Comparison of ENCODE assay signal across 7 mouse cellular contexts in the genomic region with DNA sequence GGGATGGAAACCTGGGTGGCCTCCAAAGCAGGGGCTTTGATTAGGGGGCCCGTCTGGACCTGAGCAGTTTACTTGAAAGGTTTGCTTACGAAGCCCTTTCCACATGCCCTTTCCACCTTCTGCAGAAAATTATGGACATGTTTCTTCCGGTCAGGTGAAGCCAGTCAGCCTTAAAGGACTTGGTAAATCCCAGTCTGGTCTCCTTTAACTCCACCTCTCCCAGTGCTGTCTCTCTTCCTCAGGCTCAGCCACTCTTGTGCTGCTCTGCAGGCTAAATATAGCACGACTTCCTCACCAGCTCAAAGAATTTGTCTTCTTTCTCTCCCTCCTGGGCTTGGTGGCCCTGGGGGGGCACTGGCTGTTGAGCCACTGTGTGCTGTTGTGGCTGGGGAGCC. TPM values are rescaled to one million over a fixed set of nuclear protein-coding genes. Genes with fewer than 3 reads are reported as not detected.
A peak's percentile ranks its signal among the peaks of the same experiment; 100 is the strongest.
DNase-seq lines count a peak whose midpoint lies in the region; ATAC-seq and TF ChIP-seq lines count a peak whose summit lies in the region.

No protein-coding gene starts in this region.

- peak overlapping the region; percentile 12; the same call in 1 of the 2 replicates for H3K9ac ChIP-seq in embryonic facial prominence, embryonic 12.5 days
- peak overlapping the region; percentile 44; the same call in 1 of the 2 replicates for H3K9ac ChIP-seq in heart, postnatal 0 days (replicated peaks; ENCODE audit: low read depth, low read length)
- H3K9ac ChIP-seq in neural tube, embryonic 12.5 days, result 0 out of 2 replicates have a peak overlapping the region, but pooled peaks have one; percentile 69

- no peak overlapping the region for H3K27ac ChIP-seq in embryonic facial prominence, embryonic 12.5 days
- H3K27ac ChIP-seq in heart, postnatal 0 days (ENCODE audit: low read depth), result peak overlapping the region; percentile 87
- H3K27ac ChIP-seq in neural tube, embryonic 12.5 days, result no peak overlapping the region

- ATAC-seq in embryonic facial prominence, embryonic 12.5 days (ENCODE audit: insufficient number of reproducible peaks, insufficient read depth, low FRiP score, low TSS enrichment), result no peak
- peak; percentile 61 for ATAC-seq in heart, postnatal 0 days (ENCODE audit: insufficient read depth, low read depth)
- no peak for ATAC-seq in neural tube, embryonic 12.5 days (ENCODE audit: low FRiP score, low read depth)

- H3K4me1 ChIP-seq in embryonic facial prominence, embryonic 12.5 days, result peaks cover 24% of the 10 kb centered on the region
- H3K4me1 ChIP-seq in heart, postnatal 0 days (ENCODE audit: control insufficient read depth, insufficient read depth), result peaks cover 26% of the 10 kb centered on the region
- H3K4me1 ChIP-seq in neural tube, embryonic 12.5 days, result peaks cover 23% of the 10 kb centered on the region

- TF ChIP-seq EP300 in heart, postnatal 0 days (IDR thresholded peaks at IDR 0.05; ENCODE audit: low read depth), result no peak

- DNase-seq in kidney, postnatal 36 days, result peak; percentile 18 to 37
- no peak for DNase-seq in kidney, postnatal 25 days
- DNase-seq in heart, postnatal 0 days (ENCODE audit: low spot score), result peak; percentile 74
- DNase-seq in adrenal gland, postnatal 10 days, result no peak
- no peak for DNase-seq in adrenal gland, adult 8-10 months

- H3K9me3 ChIP-seq in embryonic facial prominence, embryonic 12.5 days, result no peaks in the 10 kb centered on the region
- no peaks in the 10 kb centered on the region for H3K9me3 ChIP-seq in heart, postnatal 0 days (replicated peaks; ENCODE audit: control insufficient read depth, low read length)
- no peaks in the 10 kb centered on the region for H3K9me3 ChIP-seq in neural tube, embryonic 12.5 days

- no peak for TF ChIP-seq CTCF in heart, postnatal 0 days (IDR thresholded peaks at IDR 0.05; ENCODE audit: low read depth)

- WGBS in embryonic facial prominence, embryonic 12.5 days, result 24% methylated on average over 4 of the region's 4 CpGs
- WGBS in heart, postnatal 0 days, result 10% methylated on average over 4 of the region's 4 CpGs
- 42% methylated on average over 4 of the region's 4 CpGs for WGBS in neural tube, embryonic 12.5 days

- peak overlapping the region; percentile 83 for H3K4me2 ChIP-seq in embryonic facial prominence, embryonic 12.5 days (replicated peaks)
- H3K4me2 ChIP-seq in heart, postnatal 0 days (ENCODE audit: low read depth, low read length), result peak overlapping the region; percentile 74
- peak overlapping the region; percentile 66 for H3K4me2 ChIP-seq in neural tube, embryonic 12.5 days (replicated peaks)

- H3K36me3 ChIP-seq in embryonic facial prominence, embryonic 12.5 days, result peaks cover 16% of the 10 kb centered on the region
- H3K36me3 ChIP-seq in heart, postnatal 0 days (replicated peaks; ENCODE audit: control insufficient read depth, insufficient read depth, low read length), result peaks cover 21% of the 10 kb centered on the region
- peaks cover 17% of the 10 kb centered on the region for H3K36me3 ChIP-seq in neural tube, embryonic 12.5 days

- H3K27me3 ChIP-seq in embryonic facial prominence, embryonic 12.5 days, result no peaks in the 10 kb centered on the region
- H3K27me3 ChIP-seq in heart, postnatal 0 days (ENCODE audit: control insufficient read depth, insufficient read depth, low read length), result no peaks in the 10 kb centered on the region
- H3K27me3 ChIP-seq in neural tube, embryonic 12.5 days (replicated peaks), result no peaks in the 10 kb centered on the region

- peak overlapping the region; percentile 52; the same call in 1 of the 2 replicates for H3K4me3 ChIP-seq in embryonic facial prominence, embryonic 12.5 days
- peak overlapping the region; percentile 60 for H3K4me3 ChIP-seq in heart, postnatal 0 days (ENCODE audit: low read depth, low read length)
- peak overlapping the region; percentile 51 for H3K4me3 ChIP-seq in neural tube, embryonic 12.5 days

RNA-seq across cellular contexts. Expression of gene Sv2a, which starts 1.4 kb away (rescaled TPM):
- polyA plus RNA-seq in embryonic facial prominence, embryonic 12.5 days (2016; fragmentation: Nextera tagmentation; extraction: Ambion mirVana), result 8.6 and 9.2 TPM in 2 replicates
- total RNA-seq in heart, postnatal 0 days (2014; rRNA removed; ENCODE audit: low replicate concordance), result 9.8 and 15.4 TPM in 2 replicates
- 10.8 and 11.2 TPM in 2 replicates for polyA plus RNA-seq in heart, postnatal 0 days (2015; fragmentation: Nextera tagmentation; extraction: Ambion mirVana)
- polyA plus RNA-seq in neural tube, embryonic 12.5 days (2016; fragmentation: Nextera tagmentation; extraction: Ambion mirVana), result 44.4 and 44.8 TPM in 2 replicates
- total RNA-seq in adrenal gland, postnatal 10 days (2021), result 10 to 100 TPM in 1 of 2 experiments, 1 to 10 TPM in 1; 9.5 to 14.2 TPM
- total RNA-seq in adrenal gland, adult 8-10 months (2022), result 10 to 100 TPM in 3 of 4 experiments, 1 to 10 TPM in 1; 9.4 to 16.7 (median 13.6) TPM

RNA-seq across cellular contexts. Expression of gene Sf3b4, which starts 10.2 kb away (rescaled TPM):
- polyA plus RNA-seq in embryonic facial prominence, embryonic 12.5 days (2016; fragmentation: Nextera tagmentation; extraction: Ambion mirVana), result 181 and 190 TPM in 2 replicates
- total RNA-seq in heart, postnatal 0 days (2014; rRNA removed; ENCODE audit: low replicate concordance), result 34.5 and 41.7 TPM in 2 replicates
- polyA plus RNA-seq in heart, postnatal 0 days (2015; fragmentation: Nextera tagmentation; extraction: Ambion mirVana), result 48.3 and 48.6 TPM in 2 replicates
- 165 and 183 TPM in 2 replicates for polyA plus RNA-seq in neural tube, embryonic 12.5 days (2016; fragmentation: Nextera tagmentation; extraction: Ambion mirVana)
- total RNA-seq in adrenal gland, postnatal 10 days (2021), result 10 to 100 TPM; 50.4 to 50.9 TPM
- total RNA-seq in adrenal gland, adult 8-10 months (2022), result 10 to 100 TPM; 46.8 to 59.3 (median 50.8) TPM

RNA-seq across cellular contexts. Expression of gene Mtmr11, which starts 20.6 kb away (rescaled TPM):
- polyA plus RNA-seq in embryonic facial prominence, embryonic 12.5 days (2016; fragmentation: Nextera tagmentation; extraction: Ambion mirVana), result 37.1 and 39.5 TPM in 2 replicates
- 4.4 and 18.9 TPM in 2 replicates for total RNA-seq in heart, postnatal 0 days (2014; rRNA removed; ENCODE audit: low replicate concordance)
- 6.8 and 6.9 TPM in 2 replicates for polyA plus RNA-seq in heart, postnatal 0 days (2015; fragmentation: Nextera tagmentation; extraction: Ambion mirVana)
- 9.8 and 14.1 TPM in 2 replicates for polyA plus RNA-seq in neural tube, embryonic 12.5 days (2016; fragmentation: Nextera tagmentation; extraction: Ambion mirVana)
- 10 to 100 TPM; 13.0 to 17.1 TPM for total RNA-seq in adrenal gland, postnatal 10 days (2021)
- 10 to 100 TPM; 14.7 to 70.7 (median 43.7) TPM for total RNA-seq in adrenal gland, adult 8-10 months (2022)

RNA-seq across cellular contexts. Expression of gene Bola1, which starts 37.1 kb away (rescaled TPM):
- polyA plus RNA-seq in embryonic facial prominence, embryonic 12.5 days (2016; fragmentation: Nextera tagmentation; extraction: Ambion mirVana), result 52.6 and 53.3 TPM in 2 replicates
- total RNA-seq in heart, postnatal 0 days (2014; rRNA removed; ENCODE audit: low replicate concordance), result 30.0 and 78.1 TPM in 2 replicates
- polyA plus RNA-seq in heart, postnatal 0 days (2015; fragmentation: Nextera tagmentation; extraction: Ambion mirVana), result 52.4 and 55.3 TPM in 2 replicates
- polyA plus RNA-seq in neural tube, embryonic 12.5 days (2016; fragmentation: Nextera tagmentation; extraction: Ambion mirVana), result 60.8 and 69.5 TPM in 2 replicates
- 10 to 100 TPM; 28.6 to 31.3 TPM for total RNA-seq in adrenal gland, postnatal 10 days (2021)
- total RNA-seq in adrenal gland, adult 8-10 months (2022), result 10 to 100 TPM; 24.2 to 48.0 (median 33.0) TPM

RNA-seq across cellular contexts. Expression of gene Hist2h2ab, which starts 37.3 kb away (rescaled TPM):
- 1.5 and 1.6 TPM in 2 replicates for polyA plus RNA-seq in embryonic facial prominence, embryonic 12.5 days (2016; fragmentation: Nextera tagmentation; extraction: Ambion mirVana)
- total RNA-seq in heart, postnatal 0 days (2014; rRNA removed; ENCODE audit: low replicate concordance), result 41.6 and 50.4 TPM in 2 replicates
- not detected in 2 replicates for polyA plus RNA-seq in heart, postnatal 0 days (2015; fragmentation: Nextera tagmentation; extraction: Ambion mirVana)
- polyA plus RNA-seq in neural tube, embryonic 12.5 days (2016; fragmentation: Nextera tagmentation; extraction: Ambion mirVana), result 1.7 TPM in 1 of 2 replicates, not detected in the other
- 10 to 100 TPM; 17.5 to 21.2 TPM for total RNA-seq in adrenal gland, postnatal 10 days (2021)
- 1 to 10 TPM; 4.8 to 9.2 (median 9.0) TPM for total RNA-seq in adrenal gland, adult 8-10 months (2022)

Comparison
In these comparisons a context has a peak if more than half of its experiments do, and no peak if none do; other contexts are left out.
1. DNase-seq: peak in kidney, postnatal 36 days (2 of 2) and heart, postnatal 0 days (single experiment); none in kidney, postnatal 25 days (0 of 2), adrenal gland, postnatal 10 days (single experiment) and adrenal gland, adult 8-10 months (single experiment).
2. H3K9ac ChIP-seq: peak in every context shown above with its lines; median percentile 69 in neural tube, embryonic 12.5 days; 44 in heart, postnatal 0 days; 12 in embryonic facial prominence, embryonic 12.5 days.
3. Peak in every context shown above with its lines, with median percentiles within 50 percentile points of each other: H3K4me2 ChIP-seq and H3K4me3 ChIP-seq.